ENCODE assay signal across 9 mouse cellular contexts in the genomic region with DNA sequence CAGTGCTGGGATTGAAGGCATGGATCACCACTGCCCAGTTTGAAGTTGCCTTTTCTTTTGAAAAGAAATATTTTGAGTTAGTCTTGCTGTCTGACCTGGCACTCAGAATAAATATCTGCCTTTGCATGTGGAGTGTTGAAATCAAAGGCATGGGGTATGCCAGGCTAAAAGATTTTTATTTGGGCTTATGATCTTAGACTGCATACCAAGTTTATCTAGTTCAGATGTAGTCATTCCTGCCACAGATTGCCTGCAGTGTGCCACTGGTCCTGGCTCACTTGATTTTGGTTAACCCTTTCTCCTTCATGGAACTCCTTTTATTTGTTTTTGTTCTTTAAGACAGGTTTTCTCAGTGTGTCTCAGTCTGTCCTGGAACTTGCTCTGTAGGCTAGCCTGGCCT. TPM values are rescaled to one million over a fixed set of nuclear protein-coding genes. Genes with fewer than 3 reads are reported as not detected.
A peak's percentile ranks its signal among the peaks of the same experiment; 100 is the strongest.
DNase-seq lines count a peak whose midpoint lies in the region; ATAC-seq and TF ChIP-seq lines count a peak whose summit lies in the region.
"Had no signal": no experiment of that assay in that cellular context is flagged by ENCODE, and none has a peak within 500 bp of the region (broad histone marks: within the 10 kb centered on the region; RNA-seq: fewer than 3 reads in every experiment).

No protein-coding gene starts in this region.

- H3K4me1 ChIP-seq in heart, adult 2 months (ENCODE audit: control insufficient read depth, insufficient read depth, low read length) = peaks cover 4% of the 10 kb centered on the region
- H3K4me1 ChIP-seq in G1E (ENCODE audit: insufficient read depth, low read depth, low read length) = peaks cover 24% of the 10 kb centered on the region
- peaks cover 29% of the 10 kb centered on the region for H3K4me1 ChIP-seq in heart, embryonic 16.5 days (ENCODE audit: control insufficient read depth, insufficient read depth, low read length)
- peaks cover 22% of the 10 kb centered on the region for H3K4me1 ChIP-seq in liver, postnatal 0 days (ENCODE audit: insufficient read depth)

- DNase-seq in heart, adult 2 months = no peak
- DNase-seq in heart, adult 8-10 months (ENCODE audit: low spot score) = no peak
- DNase-seq in G1E (ENCODE audit: low spot score) = no peak
- DNase-seq in liver, postnatal 0 days = peak; percentile 22
- no peak for DNase-seq in embryo, embryonic 11 days
- DNase-seq in MN1 (ENCODE audit: low spot score) = no peak
- DNase-seq in layer of hippocampus, adult 9-10 months (ENCODE audit: low spot score) = no peak

- 0 out of 2 replicates have a peak, but pooled peaks cover 1% of the 10 kb centered on the region for H3K79me2 ChIP-seq in heart, adult 2 months (replicated peaks; ENCODE audit: control insufficient read depth, insufficient read depth, low read length)

- no peaks in the 10 kb centered on the region for H3K27me3 ChIP-seq in heart, adult 2 months (ENCODE audit: control insufficient read depth, insufficient read depth, low read length)
- H3K27me3 ChIP-seq in G1E (ENCODE audit: insufficient read depth, low read length) = no peaks in the 10 kb centered on the region
- H3K27me3 ChIP-seq in heart, embryonic 16.5 days (ENCODE audit: control insufficient read depth, insufficient read depth, low read length) = no peaks in the 10 kb centered on the region
- no peaks in the 10 kb centered on the region for H3K27me3 ChIP-seq in liver, postnatal 0 days (ENCODE audit: insufficient read depth, low read length)
- H3K27me3 ChIP-seq: Patski had no signal

- no peaks in the 10 kb centered on the region for H3K9me3 ChIP-seq in G1E (replicated peaks)
- H3K9me3 ChIP-seq in heart, embryonic 16.5 days (replicated peaks; ENCODE audit: control insufficient read depth, low read length) = no peaks in the 10 kb centered on the region
- no peaks in the 10 kb centered on the region for H3K9me3 ChIP-seq in liver, postnatal 0 days (ENCODE audit: low read length)

- ATAC-seq in G1E (ENCODE audit: extremely low read depth, insufficient number of reproducible peaks, low FRiP score, poor library complexity, severe bottlenecking) = no peak
- no peak for ATAC-seq in heart, embryonic 16.5 days (replicated peaks; ENCODE audit: extremely low read depth, insufficient read depth, low FRiP score)
- ATAC-seq in liver, postnatal 0 days = no peak
- ATAC-seq: Patski had no signal

- intact Hi-C loops in heart, adult 2 months (cut with DNase I) = no loop called here

- TF ChIP-seq POLR2A in heart, adult 2 months (IDR thresholded peaks at IDR 0.05; ENCODE audit: insufficient read depth, low read depth, low read length) = no peak

- peak overlapping the region; percentile 76 for H3K4me2 ChIP-seq in heart, embryonic 16.5 days (ENCODE audit: low read depth, low read length)
- peak overlapping the region; percentile 76 for H3K4me2 ChIP-seq in liver, postnatal 0 days (ENCODE audit: low read depth, low read length)

- no peak for TF ChIP-seq EP300 in heart, adult 2 months (IDR thresholded peaks at IDR 0.05; ENCODE audit: insufficient read depth, low read depth, low read length)
- TF ChIP-seq EP300 in liver, postnatal 0 days (IDR thresholded peaks at IDR 0.05; ENCODE audit: low read depth) = 0 out of 2 replicates have a peak, but pooled peaks have one; percentile 9

- TF ChIP-seq CTCF in heart, adult 2 months (IDR thresholded peaks at IDR 0.05) = no peak
- no peak for TF ChIP-seq CTCF in G1E (IDR thresholded peaks at IDR 0.05; ENCODE audit: low read depth, low read length)
- no peak for TF ChIP-seq CTCF in liver, postnatal 0 days (IDR thresholded peaks at IDR 0.05; ENCODE audit: low read depth)

- peak overlapping the region; percentile 89 for H3K4me3 ChIP-seq in heart, adult 2 months
- peak overlapping the region; percentile 78 for H3K4me3 ChIP-seq in G1E (ENCODE audit: low read depth, low read length)
- H3K4me3 ChIP-seq in heart, embryonic 16.5 days (ENCODE audit: low read length) = peak overlapping the region; percentile 58
- H3K4me3 ChIP-seq in liver, postnatal 0 days (ENCODE audit: low read depth, low read length) = peak overlapping the region; percentile 99

- H3K9ac ChIP-seq in heart, adult 2 months (ENCODE audit: low read depth, low read length) = 0 out of 2 replicates have a peak overlapping the region, but pooled peaks have one; percentile 25
- peak overlapping the region; percentile 57 for H3K9ac ChIP-seq in heart, embryonic 16.5 days (ENCODE audit: low read length)
- H3K9ac ChIP-seq in liver, postnatal 0 days (replicated peaks) = peak overlapping the region; percentile 63

- H3K27ac ChIP-seq in heart, adult 2 months = no peak overlapping the region; the same call in 1 of the 2 replicates
- no peak overlapping the region for H3K27ac ChIP-seq in heart, embryonic 16.5 days (ENCODE audit: low read length)
- peak overlapping the region; percentile 41 for H3K27ac ChIP-seq in liver, postnatal 0 days (ENCODE audit: low read depth)

- H3K36me3 ChIP-seq in heart, adult 2 months (ENCODE audit: control insufficient read depth, insufficient read depth, low read length) = peaks cover 34% of the 10 kb centered on the region
- H3K36me3 ChIP-seq in G1E (replicated peaks) = peaks cover 49% of the 10 kb centered on the region
- H3K36me3 ChIP-seq in heart, embryonic 16.5 days (ENCODE audit: control insufficient read depth, insufficient read depth) = peaks cover 24% of the 10 kb centered on the region
- H3K36me3 ChIP-seq in liver, postnatal 0 days (replicated peaks; ENCODE audit: insufficient read depth, low read length) = peaks cover 34% of the 10 kb centered on the region

RNA-seq across cellular contexts. Expression of a gene that starts 1.4 kb away (rescaled TPM):
- total RNA-seq in heart, adult 2 months (2021) = 10 to 100 TPM; 58.3 to 59.9 TPM
- polyA plus RNA-seq in heart, adult 2 months (2012; rRNA removed) = 63.0 and 99.1 TPM in 2 replicates
- 10 to 100 TPM; 51.6 to 64.2 (median 60.8) TPM for total RNA-seq in heart, adult 8-10 months (2022)
- 549 and 561 TPM in 2 replicates for total RNA-seq in G1E (2014; fragmentation: Nextera tagmentation)
- 343 and 359 TPM in 2 replicates for total RNA-seq in G1E (2017)
- 15.2 and 55.8 TPM in 2 replicates for polyA plus RNA-seq in G1E (2012)
- polyA plus RNA-seq in heart, embryonic 16.5 days (2015; fragmentation: Nextera tagmentation; extraction: Ambion mirVana) = 141 and 155 TPM in 2 replicates
- 68.9 and 71.6 TPM in 2 replicates for polyA plus RNA-seq in liver, postnatal 0 days (2015; fragmentation: Nextera tagmentation; extraction: Ambion mirVana)

RNA-seq across cellular contexts. Expression of a gene that starts 6.6 kb away (rescaled TPM):
- 10 to 100 TPM; 19.2 to 22.8 TPM for total RNA-seq in heart, adult 2 months (2021)
- polyA plus RNA-seq in heart, adult 2 months (2012; rRNA removed) = 4.6 and 10.2 TPM in 2 replicates
- total RNA-seq in heart, adult 8-10 months (2022) = 10 to 100 TPM; 26.4 to 28.9 (median 27.6) TPM
- total RNA-seq in G1E (2014; fragmentation: Nextera tagmentation) (14.4 and 18.8 TPM in 2 replicates), G1E (2017) (13.9 and 14.6 TPM in 2 replicates)
- polyA plus RNA-seq in G1E (2012) = 3.5 and 4.3 TPM in 2 replicates
- 14.7 and 17.7 TPM in 2 replicates for polyA plus RNA-seq in heart, embryonic 16.5 days (2015; fragmentation: Nextera tagmentation; extraction: Ambion mirVana)
- 6.2 and 6.6 TPM in 2 replicates for polyA plus RNA-seq in liver, postnatal 0 days (2015; fragmentation: Nextera tagmentation; extraction: Ambion mirVana)

RNA-seq across cellular contexts. Expression of a gene that starts 44.0 kb away (rescaled TPM):
- total RNA-seq in heart, adult 2 months (2021) = 100 to 1,000 TPM in 1 of 2 experiments, 10 to 100 TPM in 1; 98.4 to 107 TPM
- polyA plus RNA-seq in heart, adult 2 months (2012; rRNA removed) = 51.3 and 83.3 TPM in 2 replicates
- 100 to 1,000 TPM in 3 of 4 experiments, 10 to 100 TPM in 1; 99.6 to 118 (median 111) TPM for total RNA-seq in heart, adult 8-10 months (2022)
- total RNA-seq in G1E (2014; fragmentation: Nextera tagmentation) (185 and 186 TPM in 2 replicates), G1E (2017) (108 and 109 TPM in 2 replicates)
- 43.6 and 50.1 TPM in 2 replicates for polyA plus RNA-seq in G1E (2012)
- polyA plus RNA-seq in heart, embryonic 16.5 days (2015; fragmentation: Nextera tagmentation; extraction: Ambion mirVana) = 189 and 197 TPM in 2 replicates
- polyA plus RNA-seq in liver, postnatal 0 days (2015; fragmentation: Nextera tagmentation; extraction: Ambion mirVana) = 128 and 143 TPM in 2 replicates
